Mouse (Mus musculus) mesoderm, embryonic 11.5 days (tissue): ENCODE results near the gene Dmrtc1c2.
"Not testable (repeated sequence)": the region's sequence is repeated elsewhere in the genome, so short reads cannot be mapped to it uniquely, and the experiment has no call there.

ENCODE experiments used
- DNase-seq: peaks from one replicate; pipeline ENCODE4 v3.0.0-alpha.2; 2012; ENCODE audit warnings: low read depth, low spot score

The Dmrtc1c2 gene

DNA sequence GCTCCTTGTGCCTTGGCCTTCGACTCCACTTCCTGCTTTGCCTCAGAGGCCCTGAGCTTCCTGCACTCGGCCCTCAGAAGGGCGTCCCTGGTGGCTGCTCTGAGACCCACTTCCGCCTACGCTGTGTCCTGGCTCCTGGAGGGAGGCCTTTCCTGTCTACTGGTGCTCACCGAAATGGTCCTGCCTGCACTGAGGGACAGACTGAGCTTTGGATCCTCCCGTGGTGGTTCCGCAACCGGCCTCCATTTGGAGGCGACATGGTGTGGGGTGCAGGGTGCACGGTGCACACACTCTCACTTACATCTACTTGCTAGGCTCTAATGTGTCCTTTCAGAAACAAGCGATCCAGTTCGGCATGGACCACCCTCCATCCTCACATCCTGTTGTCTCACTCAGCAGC, at the start of gene Dmrtc1c2:
Gene Dmrtc1c2, minus strand, starts transcription at position 101 of the 400 bp plus-strand sequence.
- not testable (repeated sequence) for DNase-seq

GRCm38 (mm10) chrX:102867871-102868270, 13.5 kb upstream of the Dmrtc1c2 start, which contains the start of gene 1700031F05Rik:
Gene 1700031F05Rik, minus strand, starts transcription at chrX:102867971.
- no peak for DNase-seq

GRCm38 (mm10) chrX:102812311-102812710, 42.1 kb downstream of the Dmrtc1c2 start:
- no peak for DNase-seq

DNA sequence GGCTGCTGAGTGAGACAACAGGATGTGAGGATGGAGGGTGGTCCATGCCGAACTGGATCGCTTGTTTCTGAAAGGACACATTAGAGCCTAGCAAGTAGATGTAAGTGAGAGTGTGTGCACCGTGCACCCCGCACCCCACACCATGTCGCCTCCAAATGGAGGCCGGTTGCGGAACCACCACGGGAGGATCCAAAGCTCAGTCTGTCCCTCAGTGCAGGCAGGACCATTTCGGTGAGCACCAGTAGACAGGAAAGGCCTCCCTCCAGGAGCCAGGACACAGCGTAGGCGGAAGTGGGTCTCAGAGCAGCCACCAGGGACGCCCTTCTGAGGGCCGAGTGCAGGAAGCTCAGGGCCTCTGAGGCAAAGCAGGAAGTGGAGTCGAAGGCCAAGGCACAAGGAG, 51.8 kb downstream of the Dmrtc1c2 start, which contains the start of gene Dmrtc1c1:
Gene Dmrtc1c1, plus strand, starts transcription at position 301 of the 400 bp plus-strand sequence.
- not testable (repeated sequence) for DNase-seq
